Mouse (Mus musculus): ENCODE measurements around the gene Bicdl2. TPM values are rescaled to one million over a fixed set of nuclear protein-coding genes. Genes with fewer than 3 reads are reported as not detected.

Bicdl2 gene
- total RNA-seq, 4 experiments from 2014 or later, result not detected

GRCm38 (mm10) chr17:23717003-23717402 is 56.7 kb downstream of the Bicdl2 start:
- DNase-seq (ENCODE audit: low spot score), result no peak

Other genes starting within 250 kb of the Bicdl2 start
- gene Vmn2r117, start 180.8 kb upstream of the Bicdl2 start, total RNA-seq (2022), result not detected
- 1 to 10 TPM; 4.9 to 6.5 (median 5.8) TPM for gene Zfp213, start 96.3 kb upstream of the Bicdl2 start, total RNA-seq (2022)
- gene Zfp13, start 61.0 kb upstream of the Bicdl2 start, total RNA-seq (2022), result 1 to 10 TPM; 1.9 to 5.9 (median 4.4) TPM
- not detected for gene Zscan10, start 59.6 kb upstream of the Bicdl2 start, total RNA-seq (2022)
- gene Mmp25, start 15.2 kb upstream of the Bicdl2 start, total RNA-seq (2022), result under 1 TPM in 1 of 4 experiments, not detected in 3; 0.06 TPM
- gene Hcfc1r1, start 13.1 kb downstream of the Bicdl2 start, total RNA-seq (2022), result 100 to 1,000 TPM; 200 to 231 (median 211) TPM
- 10 to 100 TPM in 3 of 4 experiments, 1 to 10 TPM in 1; 8.8 to 11.6 (median 11.0) TPM for gene Thoc6, start 13.4 kb downstream of the Bicdl2 start, total RNA-seq (2022)
- 100 to 1,000 TPM in 2 of 4 experiments, 10 to 100 TPM in 2; 55.7 to 113 (median 85.0) TPM for gene Tnfrsf12a, start 17.0 kb downstream of the Bicdl2 start, total RNA-seq (2022)
- not detected for gene Cldn6, start 18.7 kb downstream of the Bicdl2 start, total RNA-seq (2022)
- gene Cldn9, start 23.5 kb downstream of the Bicdl2 start, total RNA-seq (2022), result under 1 TPM in 1 of 4 experiments, not detected in 3; 0.19 TPM
- not detected for gene 1520401A03Rik, start 62.3 kb downstream of the Bicdl2 start, total RNA-seq (2022)
- 1 to 10 TPM in 2 of 4 experiments, under 1 TPM in 2; 0.78 to 1.5 (median 1.1) TPM for gene Pkmyt1, start 65.8 kb downstream of the Bicdl2 start, total RNA-seq (2022)
- gene Paqr4, start 80.4 kb downstream of the Bicdl2 start, total RNA-seq (2022), result 10 to 100 TPM; 22.4 to 29.0 (median 26.4) TPM
- under 1 TPM in 1 of 4 experiments, not detected in 3; 0.26 TPM for gene Kremen2, start 85.3 kb downstream of the Bicdl2 start, total RNA-seq (2022)
- 10 to 100 TPM; 40.8 to 42.0 (median 40.9) TPM for gene Flywch1, start 111.1 kb downstream of the Bicdl2 start, total RNA-seq (2022)
- gene Flywch2, start 125.6 kb downstream of the Bicdl2 start, total RNA-seq (2022), result 1 to 10 TPM in 1 of 4 experiments, under 1 TPM in 2, not detected in 1; 0.41 to 1.2 (median 0.87) TPM
- gene Srrm2, start 130.0 kb downstream of the Bicdl2 start, total RNA-seq (2022), result 100 to 1,000 TPM; 151 to 179 (median 164) TPM
- gene Elob, start 168.6 kb downstream of the Bicdl2 start, total RNA-seq (2022), result 100 to 1,000 TPM; 321 to 411 (median 362) TPM
- gene Prss33, start 175.6 kb downstream of the Bicdl2 start, total RNA-seq (2022), result not detected
- gene Prss32, start 183.3 kb downstream of the Bicdl2 start, total RNA-seq (2022), result not detected
- under 1 TPM in 2 of 4 experiments, not detected in 2; 0.14 to 0.16 TPM for gene Prss41, start 183.7 kb downstream of the Bicdl2 start, total RNA-seq (2022)
- gene Prss21, start 207.6 kb downstream of the Bicdl2 start, total RNA-seq (2022), result not detected
- gene Dcpp1, start 220.4 kb downstream of the Bicdl2 start, total RNA-seq (2022), result not detected
- gene Dcpp2, start 220.4 kb downstream of the Bicdl2 start, total RNA-seq (2022), result not detected